Mouse (Mus musculus): ENCODE results near the gene Nars2. TPM values are rescaled to one million over a fixed set of nuclear protein-coding genes. Genes with fewer than 3 reads are reported as not detected.
A peak's percentile ranks its signal among the peaks of the same experiment; 100 is the strongest.

Nars2 gene
- polyA plus RNA-seq, 2 experiments = 8.5 to 21.0 TPM

- Histone ChIP-seq H3K36me3 (ENCODE audit: control insufficient read depth, insufficient read depth, low read length) (no peaks in the 10 kb centered on the region), H3K4me1 (ENCODE audit: control insufficient read depth, insufficient read depth, low read length) (peaks cover 4% of the 10 kb centered on the region), H3K27me3 (ENCODE audit: control insufficient read depth, insufficient read depth, low read length) (no peaks in the 10 kb centered on the region), H3K27ac (replicated peaks; ENCODE audit: low read depth, low read length) (no peak overlapping the region), H3K9ac (ENCODE audit: low read depth, low read length, severe bottlenecking) (no peak overlapping the region), H3K4me2 (replicated peaks; ENCODE audit: low read depth, low read length, severe bottlenecking) (no peak overlapping the region), H3K9me3 (ENCODE audit: control insufficient read depth, low read length) (no peaks in the 10 kb centered on the region), H3K4me3 (replicated peaks; ENCODE audit: low read length) (no peak overlapping the region)
- no peak for TF ChIP-seq POLR2A (IDR thresholded peaks at IDR 0.05; ENCODE audit: borderline replicate concordance, extremely low read depth, insufficient read depth, insufficient read length)
- no peak for ATAC-seq (ENCODE audit: low FRiP score, low read depth)
- WGBS = 1% methylated on average over 4 of the region's 4 CpGs
- DNase-seq (ENCODE audit: low spot score) = peak; percentile 83
Observed at GRCm38 (mm10) chr7:97085291-97085690, 134.0 kb downstream of the Nars2 start.

- DNase-seq (ENCODE audit: low spot score) (no peak), ATAC-seq (ENCODE audit: low FRiP score, low read depth) (no peak)
- Histone ChIP-seq H3K4me2 (replicated peaks; ENCODE audit: low read depth, low read length, severe bottlenecking) (no peak overlapping the region), H3K27ac (replicated peaks; ENCODE audit: low read depth, low read length) (no peak overlapping the region), H3K9ac (ENCODE audit: low read depth, low read length, severe bottlenecking) (no peak overlapping the region), H3K9me3 (ENCODE audit: control insufficient read depth, low read length) (no peaks in the 10 kb centered on the region), H3K36me3 (ENCODE audit: control insufficient read depth, insufficient read depth, low read length) (no peaks in the 10 kb centered on the region), H3K4me1 (ENCODE audit: control insufficient read depth, insufficient read depth, low read length) (no peaks in the 10 kb centered on the region), H3K4me3 (replicated peaks; ENCODE audit: low read length) (no peak overlapping the region), H3K27me3 (ENCODE audit: control insufficient read depth, insufficient read depth, low read length) (no peaks in the 10 kb centered on the region)
- no peak for TF ChIP-seq POLR2A (IDR thresholded peaks at IDR 0.05; ENCODE audit: borderline replicate concordance, extremely low read depth, insufficient read depth, insufficient read length)
- 79% methylated on average over 3 of the region's 3 CpGs for whole genome bisulfite sequencing
Observed at GRCm38 (mm10) chr7:97094241-97094640, 142.9 kb downstream of the Nars2 start.

- H3K4me1 ChIP-seq (ENCODE audit: control insufficient read depth, insufficient read depth, low read length) = no peaks in the 10 kb centered on the region
- no peak for TF ChIP-seq POLR2A (IDR thresholded peaks at IDR 0.05; ENCODE audit: borderline replicate concordance, extremely low read depth, insufficient read depth, insufficient read length)
- no peak overlapping the region for H3K9ac ChIP-seq (ENCODE audit: low read depth, low read length, severe bottlenecking)
- no peak overlapping the region for H3K4me2 ChIP-seq (replicated peaks; ENCODE audit: low read depth, low read length, severe bottlenecking)
- H3K27ac ChIP-seq (replicated peaks; ENCODE audit: low read depth, low read length) = no peak overlapping the region
- ATAC-seq (ENCODE audit: low FRiP score, low read depth) (no peak), DNase-seq (ENCODE audit: low spot score) (no peak)
- no peaks in the 10 kb centered on the region for H3K27me3 ChIP-seq (ENCODE audit: control insufficient read depth, insufficient read depth, low read length)
- H3K9me3 ChIP-seq (ENCODE audit: control insufficient read depth, low read length) = no peaks in the 10 kb centered on the region
- no peaks in the 10 kb centered on the region for H3K36me3 ChIP-seq (ENCODE audit: control insufficient read depth, insufficient read depth, low read length)
- H3K4me3 ChIP-seq (replicated peaks; ENCODE audit: low read length) = no peak overlapping the region
- 87% methylated on average over 3 of the region's 3 CpGs for WGBS
Observed at GRCm38 (mm10) chr7:97108119-97108518, 156.8 kb downstream of the Nars2 start.

Other genes starting within 250 kb of the Nars2 start
- gene Gab2, start 130.1 kb downstream of the Nars2 start, polyA plus RNA-seq (2012; rRNA removed) = 7.7 and 9.7 TPM in 2 replicates
- gene Gab2, start 130.1 kb downstream of the Nars2 start, polyA plus RNA-seq (2014; fragmentation: Nextera tagmentation; extraction: Ambion mirVana) = 4.6 and 5.1 TPM in 2 replicates

All from limb, embryonic 14.5 days (tissue).